Mouse (Mus musculus) liver, adult 2 months (tissue): ENCODE data around the gene Pawr. TPM values are rescaled to one million over a fixed set of nuclear protein-coding genes. Genes with fewer than 3 reads are reported as not detected.

ENCODE experiments used
- DNase-seq: peaks from one replicate; pipeline ENCODE4 v3.0.0-alpha.2; 2011; ENCODE audit warnings: low read depth, low spot score; ENCODE audit errors: extremely low read depth
- H3K27ac ChIP-seq: fragments of 200-500 bp; replicated peaks from 2 replicates; pipeline ENCODE4 v1.5.1; 2012; ENCODE audit warnings: low read depth, mild to moderate bottlenecking, control low read depth, inconsistent platforms, low read length; ENCODE audit not compliant: insufficient read depth
- H3K27me3 ChIP-seq: fragments of 200-500 bp; 2 replicates; pipeline ENCODE4 v1.6.1; 2012; ENCODE audit warnings: mild to moderate bottlenecking, moderate library complexity, low read length, inconsistent platforms; ENCODE audit not compliant: control insufficient read depth, insufficient read depth
- H3K36me3 ChIP-seq: fragments of 200-500 bp; 2 replicates; pipeline ENCODE4 v1.6.1; 2012; ENCODE audit warnings: low read length, inconsistent platforms; ENCODE audit not compliant: control insufficient read depth, insufficient read depth
- H3K4me1 ChIP-seq: fragments of 200-500 bp; 2 replicates; pipeline ENCODE4 v1.6.1; 2011; ENCODE audit warnings: low read length; ENCODE audit not compliant: control insufficient read depth, insufficient read depth
- H3K4me3 ChIP-seq: fragments of 200-500 bp; 2 replicates; pipeline ENCODE4 v1.5.1; 2011; ENCODE audit warnings: low read depth, mild to moderate bottlenecking, control low read depth, low read length, moderate library complexity; ENCODE audit not compliant: insufficient read depth
- H3K79me2 ChIP-seq: fragments of 200-500 bp; 2 replicates; pipeline ENCODE4 v1.6.1; 2012; ENCODE audit warnings: inconsistent platforms, mild to moderate bottlenecking, low read length, moderate library complexity; ENCODE audit not compliant: control insufficient read depth, insufficient read depth
- H3K9ac ChIP-seq: fragments of 200-500 bp; 2 replicates; pipeline ENCODE4 v1.6.1; 2012; ENCODE audit warnings: low read depth, mild to moderate bottlenecking, control low read depth, inconsistent platforms, low read length
- CTCF ChIP-seq: fragments of 200-500 bp; IDR thresholded peaks from 2 replicates; pipeline ENCODE4 v1.5.1; 2011; ENCODE audit warnings: low read depth, low read length, control low read depth
- POLR2A ChIP-seq: fragments of 200-500 bp; IDR thresholded peaks from 2 replicates; pipeline ENCODE4 v1.6.1; 2011; ENCODE audit warnings: low read length, control low read depth; ENCODE audit not compliant: insufficient read depth; ENCODE audit errors: extremely low read depth
- WGBS: fragments of 180-500 bp; shearing (Covaris S2); methylation state at CpG from one replicate; pipeline ENCODE4 v1.1.7; 2018; 5-methylcytosine and 5-hydroxymethylcytosine counted together
- polyA plus RNA-seq: library from polyadenylated mRNA; depleted of rRNA; stranded (reverse); fragments of >200 nt; gene quantifications from 2 replicates; pipeline ENCODE4 v1.2.3, GENCODE M21; 2012; rRNA removed
- total RNA-seq: library from RNA; depleted of rRNA; stranded (reverse); fragments of >200 nt; gene quantifications from 2 replicates; pipeline ENCODE4 v1.2.3, GENCODE M21; 2014; rRNA removed

Gene Pawr
- total RNA-seq (7.1 and 7.5 TPM in 2 replicates), polyA plus RNA-seq (5.0 and 5.3 TPM in 2 replicates)

DNA sequence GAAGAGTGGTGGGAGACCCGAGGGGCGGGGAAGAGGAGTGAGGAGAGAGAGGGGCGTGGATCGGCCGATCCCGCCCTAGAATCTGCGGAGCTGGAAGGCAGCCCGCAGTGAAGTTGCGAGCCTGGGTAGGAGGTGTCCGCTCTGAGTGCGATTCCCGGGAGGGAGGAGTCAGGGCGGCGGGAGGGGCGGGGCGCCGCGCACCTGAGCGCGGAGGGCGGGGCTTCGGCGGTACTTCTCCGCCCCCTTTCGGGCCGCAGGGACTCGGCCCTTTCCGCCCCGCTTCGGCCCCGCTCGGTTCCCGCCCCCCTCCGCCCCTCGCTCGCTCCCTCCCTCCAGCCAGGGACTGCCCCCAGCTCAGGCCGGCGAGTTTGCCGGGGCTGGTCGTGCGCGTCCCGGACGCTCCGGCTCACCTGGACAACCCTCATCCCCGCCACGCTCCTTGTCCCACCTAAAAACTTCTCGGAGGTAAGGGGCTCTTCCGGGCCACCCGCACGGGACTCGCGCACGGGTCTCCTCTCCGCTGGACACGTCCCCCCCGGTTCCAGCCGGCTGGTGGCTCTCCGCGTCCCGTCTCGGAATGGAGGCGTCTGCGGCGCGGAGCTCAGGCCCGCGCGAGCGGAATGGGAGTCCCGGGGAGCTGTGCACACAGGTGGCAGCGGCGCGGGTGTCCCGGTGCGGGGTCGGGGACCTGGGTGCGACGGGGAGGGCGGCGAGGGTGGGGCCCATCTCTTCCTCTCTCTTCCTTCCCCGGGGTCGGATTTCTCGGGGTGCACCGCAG lies at the start of gene Pawr:
Gene Pawr, plus strand, starts transcription at position 338 of the 778 bp plus-strand sequence.
- peaks cover 9% of the 10 kb centered on the region; the same call in 1 of the 2 replicates for H3K79me2 ChIP-seq
- no peaks in the 10 kb centered on the region; the same call in 1 of the 2 replicates for H3K36me3 ChIP-seq
- under 1% methylated on average over 78 of the region's 85 CpGs for WGBS
- peak; percentile 69 for DNase-seq
- no peak for TF ChIP-seq CTCF
- TF ChIP-seq POLR2A = peak; percentile 87
- H3K27me3 ChIP-seq = no peaks in the 10 kb centered on the region
- H3K27ac ChIP-seq = peak within 1 kb of the TSS; percentile 80
- peak within 1 kb of the TSS; percentile 92 for H3K9ac ChIP-seq
- peaks cover 2% of the 10 kb centered on the region; the same call in 1 of the 2 replicates for H3K4me1 ChIP-seq
- peak within 1 kb of the TSS; percentile 95 for H3K4me3 ChIP-seq

DNA sequence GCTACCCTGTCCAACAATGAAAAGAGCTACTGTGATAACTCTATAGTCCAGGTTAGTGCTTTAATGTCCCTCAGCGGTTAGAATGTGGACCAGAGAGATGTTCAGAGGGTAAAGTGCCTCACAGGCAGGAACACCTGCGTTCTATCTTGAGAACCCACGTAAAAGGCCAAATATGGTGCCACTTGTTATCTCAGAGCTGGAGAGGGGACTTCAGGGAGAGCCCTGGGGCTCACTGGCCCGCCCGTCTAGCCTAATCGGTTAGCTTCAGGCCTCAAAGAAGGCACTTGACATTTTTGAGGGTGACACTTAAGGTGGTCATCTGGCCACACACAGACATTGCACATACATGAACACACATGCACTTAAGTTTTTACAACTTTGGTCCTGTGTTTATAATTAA lies 49.6 kb upstream of the Pawr start:
- 97% methylated on average over 6 of the region's 6 CpGs for WGBS
- no peak for DNase-seq
- no peak for TF ChIP-seq CTCF
- no peak for TF ChIP-seq POLR2A

DNA sequence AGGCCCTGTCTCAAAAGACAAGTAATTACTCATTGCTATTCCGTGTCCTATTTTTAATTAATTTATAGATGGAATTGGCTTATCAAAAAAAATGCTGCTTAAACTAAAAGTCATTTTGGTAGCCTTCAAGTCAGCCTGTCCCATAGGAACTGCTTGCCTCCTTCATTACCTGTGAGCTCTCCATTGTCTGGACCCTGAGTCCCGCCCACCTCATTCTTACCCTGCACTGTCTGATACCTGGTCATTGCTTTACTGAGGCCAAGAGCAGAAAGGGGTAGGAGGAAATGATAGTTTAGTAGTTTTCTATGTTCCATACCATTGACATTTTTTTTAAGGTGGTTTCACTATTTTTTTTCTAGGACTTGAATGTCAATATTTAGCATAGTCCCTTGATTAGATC lies 48.5 kb upstream of the Pawr start:
- 97% methylated on average over 2 of the region's 2 CpGs for WGBS
- H3K4me3 ChIP-seq = no peak overlapping the region
- TF ChIP-seq POLR2A = no peak
- H3K4me1 ChIP-seq = no peaks in the 10 kb centered on the region; the same call in 1 of the 2 replicates
- no peak overlapping the region for H3K9ac ChIP-seq
- no peak for DNase-seq
- H3K36me3 ChIP-seq = peaks cover 9% of the 10 kb centered on the region; the same call in 1 of the 2 replicates
- H3K27me3 ChIP-seq = no peaks in the 10 kb centered on the region
- no peak overlapping the region for H3K27ac ChIP-seq
- H3K79me2 ChIP-seq = no peaks in the 10 kb centered on the region

More for the DNA sequence above, 49.6 kb upstream of the Pawr start:
- no peaks in the 10 kb centered on the region for H3K27me3 ChIP-seq
- H3K27ac ChIP-seq = no peak overlapping the region
- no peaks in the 10 kb centered on the region for H3K79me2 ChIP-seq
- H3K4me3 ChIP-seq = no peak overlapping the region
- peaks cover 17% of the 10 kb centered on the region for H3K36me3 ChIP-seq
- H3K4me1 ChIP-seq = no peaks in the 10 kb centered on the region; the same call in 1 of the 2 replicates
- H3K9ac ChIP-seq = no peak overlapping the region

DNA sequence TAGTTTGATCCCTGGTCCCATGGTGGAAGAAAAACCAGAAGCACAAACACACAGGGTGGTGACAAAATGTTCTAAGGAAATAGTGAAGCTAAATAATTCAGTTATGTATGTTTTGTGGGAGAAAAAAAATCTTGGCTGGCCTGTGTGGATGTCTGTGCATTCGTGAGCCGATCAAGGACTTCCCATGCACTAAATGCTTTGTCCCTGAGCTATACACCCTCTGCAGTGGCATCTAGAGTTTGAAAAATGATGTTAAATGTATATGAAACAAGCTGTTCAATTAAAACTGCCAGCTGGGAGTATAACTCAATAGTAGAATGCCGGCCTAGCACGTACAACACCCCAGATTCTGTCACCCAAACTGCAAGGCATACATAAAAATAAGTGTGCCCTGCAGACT lies 48.1 kb upstream of the Pawr start:
- no peaks in the 10 kb centered on the region; the same call in 1 of the 2 replicates for H3K4me1 ChIP-seq
- 95% methylated on average over 4 of the region's 4 CpGs for WGBS
- no peak overlapping the region for H3K4me3 ChIP-seq
- no peak overlapping the region for H3K9ac ChIP-seq
- no peaks in the 10 kb centered on the region for H3K79me2 ChIP-seq
- TF ChIP-seq CTCF (no peak), POLR2A (no peak)
- H3K36me3 ChIP-seq = peaks cover 9% of the 10 kb centered on the region; the same call in 1 of the 2 replicates
- H3K27me3 ChIP-seq = no peaks in the 10 kb centered on the region
- no peak overlapping the region for H3K27ac ChIP-seq
- DNase-seq = no peak

DNA sequence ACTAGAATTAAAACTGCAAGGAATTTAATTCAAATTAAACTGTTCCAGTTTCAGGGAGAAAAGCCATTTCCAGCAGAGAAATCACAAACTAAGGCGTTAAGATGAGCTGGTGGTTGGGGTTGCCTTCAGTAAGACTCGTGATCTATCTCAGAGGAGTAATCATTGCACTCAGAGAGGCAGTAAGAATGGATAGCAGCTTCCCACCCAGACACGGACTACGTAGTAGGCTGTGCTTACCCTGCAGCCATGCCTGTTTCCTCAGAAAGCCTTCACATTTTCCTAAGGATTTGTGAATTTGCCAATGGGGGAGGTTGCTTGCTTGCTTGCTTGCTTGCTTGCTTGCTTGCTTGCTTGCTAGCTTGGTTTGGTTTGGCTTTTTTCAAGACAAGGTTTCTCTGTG lies 47.5 kb upstream of the Pawr start:
- H3K27ac ChIP-seq = no peak overlapping the region
- no peaks in the 10 kb centered on the region for H3K79me2 ChIP-seq
- no peak overlapping the region for H3K9ac ChIP-seq
- 93% methylated on average over 4 of the region's 4 CpGs for WGBS
- TF ChIP-seq CTCF (no peak), POLR2A (no peak)
- no peak for DNase-seq
- H3K4me1 ChIP-seq = no peaks in the 10 kb centered on the region; the same call in 1 of the 2 replicates
- no peak overlapping the region for H3K4me3 ChIP-seq
- H3K27me3 ChIP-seq = no peaks in the 10 kb centered on the region
- peaks cover 9% of the 10 kb centered on the region; the same call in 1 of the 2 replicates for H3K36me3 ChIP-seq

DNA sequence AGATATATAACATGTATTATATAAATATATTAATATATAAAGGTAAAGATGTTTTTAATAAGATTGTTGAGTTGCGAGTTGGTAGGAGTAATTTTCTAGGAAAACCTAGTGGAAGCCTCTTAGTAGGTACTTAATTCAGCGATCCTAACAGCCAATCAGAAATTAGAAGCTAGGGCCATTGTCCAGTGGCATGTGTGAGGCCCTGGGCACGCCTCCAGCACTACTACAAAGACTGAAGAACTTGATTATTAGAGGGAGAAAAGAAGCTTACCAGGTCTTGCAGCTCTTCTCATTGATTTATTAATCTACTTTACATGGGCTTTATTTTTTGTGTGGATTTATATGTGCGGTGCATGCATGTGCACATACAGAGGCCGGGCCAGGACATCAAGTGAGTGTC lies 46.9 kb upstream of the Pawr start:
- H3K36me3 ChIP-seq = peaks cover 6% of the 10 kb centered on the region; the same call in 1 of the 2 replicates
- H3K27ac ChIP-seq = no peak overlapping the region
- H3K4me3 ChIP-seq = no peak overlapping the region
- WGBS = 94% methylated on average over 5 of the region's 5 CpGs
- H3K4me1 ChIP-seq = no peaks in the 10 kb centered on the region; the same call in 1 of the 2 replicates
- no peaks in the 10 kb centered on the region for H3K79me2 ChIP-seq
- TF ChIP-seq CTCF = no peak
- no peak for TF ChIP-seq POLR2A
- no peaks in the 10 kb centered on the region for H3K27me3 ChIP-seq
- DNase-seq = no peak
- no peak overlapping the region for H3K9ac ChIP-seq
